Mouse (Mus musculus): Measurements from ENCODE around the gene Daglb.
A peak's percentile ranks its signal among the peaks of the same experiment; 100 is the strongest.

Daglb gene

GRCm38 (mm10) chr5:143464100-143464756, at the start of gene Daglb:
Daglb (plus strand) TSS chr5:143464584.
- DNase-seq (ENCODE audit: low spot score), result peak; percentile 91

- no peak for DNase-seq (ENCODE audit: low spot score)
Measured at GRCm38 (mm10) chr5:143421484-143421883, 42.9 kb upstream of the Daglb start.

DNA sequence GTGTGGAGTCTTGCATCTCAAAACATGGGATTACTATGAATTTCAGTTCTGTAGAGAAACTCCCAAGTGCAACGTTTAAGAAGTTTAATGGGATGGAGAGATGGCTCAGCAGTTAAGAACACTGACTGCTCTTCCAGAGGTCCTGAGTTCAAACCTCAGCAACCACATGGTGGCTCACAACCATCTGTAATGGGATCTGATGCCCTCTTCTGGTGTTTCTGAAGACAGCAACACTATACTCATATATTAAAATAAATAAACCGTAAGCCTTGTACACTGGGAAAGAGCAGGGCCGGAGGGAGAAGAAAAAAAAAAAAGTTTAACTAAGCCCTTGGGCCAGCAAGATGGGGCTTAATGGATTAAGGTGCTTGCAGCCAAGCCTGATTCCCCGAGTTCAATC, 41.4 kb upstream of the Daglb start:
- no peak for DNase-seq (ENCODE audit: low spot score)

GRCm38 (mm10) chr5:143423899-143424519, 40.4 kb upstream of the Daglb start:
- peak; percentile 63 for DNase-seq (ENCODE audit: low spot score)

DNA sequence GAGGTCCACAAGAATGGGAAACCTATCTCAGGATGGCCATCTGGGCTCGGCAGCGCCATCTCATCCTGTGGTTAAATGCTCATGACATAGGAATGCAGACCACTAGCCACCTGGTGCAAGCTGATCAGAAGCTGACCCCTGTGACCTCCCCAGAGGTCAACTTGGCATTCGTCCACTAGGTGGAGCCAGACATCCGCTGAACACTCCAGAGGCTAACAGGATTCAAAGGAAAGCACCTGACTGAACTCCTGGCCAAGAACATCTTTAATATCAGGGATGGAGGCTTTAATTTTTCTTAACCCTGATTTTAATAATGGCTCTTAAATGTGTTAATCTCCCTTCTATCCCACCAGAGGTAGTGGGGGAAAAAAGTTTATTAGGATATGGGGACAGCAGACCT, 30.0 kb upstream of the Daglb start:
- peak; percentile 69 for DNase-seq (ENCODE audit: low spot score)

DNA sequence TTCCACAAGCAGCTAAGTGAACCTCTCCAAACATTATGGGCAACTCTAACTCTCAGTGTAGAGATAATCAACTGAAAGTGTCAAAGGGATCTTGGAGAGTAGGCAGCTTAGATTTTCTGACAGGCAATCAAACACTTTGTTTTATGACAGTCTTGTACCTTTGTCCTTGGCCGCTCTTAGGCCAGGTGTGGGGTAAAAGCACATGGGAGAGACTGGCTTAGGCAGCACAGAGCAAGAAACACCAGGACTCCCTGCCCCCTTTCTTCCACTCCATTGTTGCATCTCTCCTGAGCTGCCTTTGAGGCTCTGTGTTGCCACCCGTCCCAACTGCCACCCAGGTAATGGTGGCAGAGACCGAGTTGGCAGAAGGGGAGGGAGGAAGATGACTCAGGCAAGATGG, 23.1 kb upstream of the Daglb start:
- no peak for DNase-seq (ENCODE audit: low spot score)

GRCm38 (mm10) chr5:143441753-143442152, 22.6 kb upstream of the Daglb start:
- no peak for DNase-seq (ENCODE audit: low spot score)

DNA sequence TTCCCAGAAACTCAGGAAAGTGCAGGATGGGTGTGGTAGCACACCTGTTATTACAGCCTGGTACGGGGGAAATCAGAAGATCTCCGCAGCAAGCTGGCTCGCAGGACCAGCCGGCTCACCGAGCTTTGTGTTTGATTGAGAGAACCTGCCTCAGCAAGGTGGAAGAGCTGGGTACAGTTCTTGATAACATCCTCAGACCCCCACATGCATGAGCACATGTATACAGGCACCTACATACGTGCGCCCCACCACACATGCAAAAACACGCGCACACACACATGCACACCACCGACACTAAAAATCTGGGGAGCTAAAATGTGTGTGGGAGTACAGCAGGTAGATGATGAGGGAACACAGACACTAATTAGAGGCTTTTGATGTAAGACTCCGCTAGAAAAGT, 713 bp upstream of the Daglb start:
- DNase-seq (ENCODE audit: low spot score), result no peak

- DNase-seq (ENCODE audit: low spot score), result peak; percentile 10
Measured at GRCm38 (mm10) chr5:143464757-143465118, 354 bp downstream of the Daglb start.

GRCm38 (mm10) chr5:143465156-143466085, 1.0 kb downstream of the Daglb start:
- no peak for DNase-seq (ENCODE audit: low spot score)

DNA sequence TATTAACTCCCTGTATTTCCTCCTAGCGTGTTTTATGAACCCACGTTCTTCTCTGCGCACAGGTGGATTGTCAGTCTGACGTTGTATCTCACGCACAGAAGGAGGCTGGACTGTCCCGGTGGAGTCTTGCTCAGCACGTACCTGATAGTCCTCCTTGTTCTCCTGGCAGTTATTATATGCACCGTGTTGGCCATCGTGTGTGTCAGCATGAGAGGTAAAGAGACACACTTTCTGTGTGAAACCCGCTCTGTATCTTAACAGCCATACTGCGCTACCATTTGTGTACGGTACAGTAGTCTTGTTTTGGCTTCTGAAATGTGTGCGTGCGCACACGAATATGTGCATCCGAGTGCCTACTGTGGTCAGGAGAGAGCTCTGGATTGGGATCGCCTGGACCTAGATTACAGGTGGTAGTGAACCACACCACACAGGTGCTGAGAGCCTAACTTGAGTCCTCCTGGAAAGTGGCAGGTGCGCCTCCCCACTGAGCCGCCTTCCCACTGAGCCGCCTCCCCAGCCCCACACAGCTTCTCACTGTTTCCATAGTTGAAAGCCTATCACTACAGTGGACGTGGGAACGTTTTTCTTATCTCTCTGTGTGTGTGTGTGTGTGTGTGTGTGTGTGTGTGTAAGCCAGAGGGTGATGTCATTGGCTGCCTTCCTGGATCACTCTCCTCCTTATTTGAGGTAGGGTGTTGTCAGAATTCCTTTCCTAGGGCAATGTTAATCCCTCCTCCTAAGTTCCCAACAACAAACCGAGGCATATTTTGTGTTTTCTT, 2.7 kb downstream of the Daglb start:
- no peak for DNase-seq (ENCODE audit: low spot score)

- no peak for DNase-seq (ENCODE audit: low spot score)
Measured at GRCm38 (mm10) chr5:143467931-143468330, 3.5 kb downstream of the Daglb start.

GRCm38 (mm10) chr5:143469628-143470027, 5.2 kb downstream of the Daglb start:
- no peak for DNase-seq (ENCODE audit: low spot score)

GRCm38 (mm10) chr5:143470421-143471164, 6.2 kb downstream of the Daglb start:
- peak; percentile 54 for DNase-seq (ENCODE audit: low spot score)

GRCm38 (mm10) chr5:143471165-143471546, 6.8 kb downstream of the Daglb start:
- no peak for DNase-seq (ENCODE audit: low spot score)

DNA sequence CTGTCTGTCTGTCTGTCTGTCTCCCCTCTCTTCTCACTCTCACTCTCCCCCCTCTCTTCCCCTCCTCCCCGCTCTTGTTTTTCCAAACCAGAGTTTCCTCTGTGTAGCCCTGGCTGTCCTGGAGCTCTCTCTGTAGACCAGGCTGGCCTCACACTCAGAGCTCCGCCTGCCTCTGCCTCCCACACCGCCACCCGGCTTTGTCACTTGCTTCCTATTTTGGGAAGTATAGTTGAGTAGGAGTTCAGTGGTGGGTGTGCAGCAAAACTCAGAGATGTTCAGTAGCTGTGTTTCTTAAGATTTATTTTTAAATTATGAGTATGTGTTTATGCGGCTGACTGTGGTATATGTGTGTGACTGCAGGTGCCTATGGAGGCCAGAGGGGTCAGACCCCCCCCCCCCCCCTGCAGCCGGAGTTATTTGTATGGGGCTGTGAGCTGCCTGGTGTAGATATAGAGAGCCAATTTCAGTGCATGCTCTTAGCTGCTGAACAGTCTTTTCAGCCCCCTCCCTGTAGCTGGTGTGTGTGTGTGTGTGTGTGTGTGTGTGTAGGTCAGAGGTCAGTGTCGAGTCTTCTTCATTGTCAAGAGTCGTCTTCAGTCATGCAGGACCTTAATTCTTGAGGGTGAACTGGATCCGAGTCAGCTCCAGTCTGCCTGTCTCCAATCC, 7.7 kb downstream of the Daglb start:
- no peak for DNase-seq (ENCODE audit: low spot score)

DNA sequence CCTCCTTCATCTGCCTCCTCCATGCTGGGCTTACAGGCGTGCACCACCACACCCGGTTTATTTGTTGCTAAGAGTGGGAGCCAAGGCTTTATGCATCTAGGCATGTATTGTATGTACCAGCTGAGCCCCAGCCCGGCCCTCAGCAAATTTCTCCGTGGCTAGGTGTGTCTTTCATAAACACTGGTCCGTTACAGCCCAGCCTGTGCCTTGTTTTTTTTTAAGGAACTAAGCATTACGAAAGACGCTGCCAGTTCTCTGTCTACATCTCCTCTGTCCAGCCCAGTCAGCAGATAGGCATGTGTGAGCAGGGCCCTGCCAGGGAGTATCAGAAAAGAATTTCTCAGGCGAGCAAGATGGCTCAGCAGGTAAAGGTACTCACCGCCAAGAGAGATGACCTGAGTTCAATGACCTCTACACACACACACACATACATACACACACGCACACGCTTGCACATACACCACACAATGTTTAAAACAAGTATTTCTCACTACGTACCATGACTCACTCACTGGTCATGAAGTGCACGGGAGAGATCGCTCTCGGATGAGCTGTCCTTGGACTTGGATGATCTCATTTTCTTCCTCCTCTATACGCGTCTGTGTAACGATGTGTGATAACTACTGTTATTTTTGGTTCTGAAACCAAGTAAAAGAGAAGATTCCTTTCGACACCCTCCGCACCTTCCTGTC, 10.9 kb downstream of the Daglb start:
- DNase-seq (ENCODE audit: low spot score), result peak; percentile 48

DNA sequence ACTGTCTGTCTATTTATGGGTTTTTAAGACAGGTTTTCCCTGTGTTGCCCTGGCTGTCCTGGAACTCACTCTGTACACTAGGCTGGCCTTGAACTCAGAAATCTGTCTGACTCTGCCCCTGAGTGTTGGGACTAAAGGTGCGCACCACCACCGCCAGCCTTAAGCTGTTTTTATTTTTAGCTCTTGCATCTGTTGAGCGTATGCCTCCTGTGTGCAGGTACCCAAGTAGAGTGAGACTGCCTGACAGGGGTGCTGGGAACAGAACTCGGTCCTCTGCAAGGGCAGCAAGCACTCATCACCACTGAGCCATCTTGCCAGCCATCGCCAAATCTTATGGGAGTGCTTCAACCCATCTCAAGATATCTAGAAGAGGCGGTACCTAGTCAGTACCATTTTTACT, 11.6 kb downstream of the Daglb start:
- no peak for DNase-seq (ENCODE audit: low spot score)

DNA sequence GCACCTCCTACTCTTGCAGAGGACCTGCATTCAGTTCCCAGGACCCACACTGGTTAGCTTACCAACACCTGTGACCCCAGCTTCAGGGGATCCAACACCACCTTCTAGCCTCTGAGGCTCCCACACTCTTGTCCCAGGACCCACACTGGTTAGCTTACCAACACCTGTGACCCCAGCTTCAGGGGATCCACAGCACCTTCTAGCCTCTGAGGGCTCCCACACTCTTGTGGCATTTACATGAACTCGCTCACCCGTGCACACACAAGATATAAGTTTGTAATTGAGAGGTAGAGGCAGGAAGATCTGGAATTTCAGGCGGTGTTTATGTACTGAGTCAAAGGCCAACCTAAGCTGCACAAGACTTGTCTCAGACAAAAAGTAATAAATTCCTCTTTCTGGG, 13.5 kb downstream of the Daglb start:
- no peak for DNase-seq (ENCODE audit: low spot score)

DNA sequence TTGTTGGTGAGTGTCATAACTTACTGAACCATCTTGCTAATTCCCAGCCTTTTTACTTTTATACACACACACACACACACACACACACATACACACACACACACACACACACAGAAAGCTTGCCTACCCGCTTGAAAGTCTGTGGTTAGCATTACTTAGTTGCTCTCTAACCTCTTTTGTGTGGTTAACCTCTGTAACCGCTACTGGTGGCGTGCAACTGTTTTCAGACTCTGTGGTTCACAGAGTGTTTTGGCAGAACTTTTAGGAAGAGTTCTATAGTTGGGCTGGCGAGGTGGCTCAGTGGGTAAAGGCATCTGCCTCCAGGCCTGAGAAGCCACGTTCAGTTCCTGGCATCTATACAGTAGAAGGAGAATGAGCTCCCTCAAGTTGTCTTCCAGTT, 20.6 kb downstream of the Daglb start:
- DNase-seq (ENCODE audit: low spot score), result no peak

Data from lung, postnatal 25 days (tissue).